Mouse (Mus musculus): ENCODE data around the gene Zfp341. TPM values are rescaled to one million over a fixed set of nuclear protein-coding genes. Genes with fewer than 3 reads are reported as not detected.

Gene Zfp341
- total RNA-seq, 2 experiments from 2014 or later, result 13.3 to 14.2 TPM

DNA sequence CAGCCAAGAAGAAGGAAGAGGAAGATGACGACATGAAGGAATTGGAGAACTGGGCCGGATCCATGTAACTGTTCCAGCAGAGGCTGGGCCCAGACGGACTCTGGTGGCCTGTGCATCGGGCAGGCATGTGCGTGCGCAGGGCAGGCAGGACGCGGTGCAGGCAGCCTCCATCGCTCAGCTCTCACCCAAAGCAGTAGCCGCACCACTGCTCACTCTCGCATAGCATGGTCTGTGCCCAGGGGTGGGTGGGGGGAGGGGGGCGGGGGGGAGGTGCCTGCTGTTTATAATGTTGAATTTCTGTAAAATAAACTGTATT lies 80.8 kb downstream of the Zfp341 start:
- intact Hi-C loops (cut with DNase I), result no loop called here
- DNase-seq (ENCODE audit: low spot score in 2 of 2), result no peak

DNA sequence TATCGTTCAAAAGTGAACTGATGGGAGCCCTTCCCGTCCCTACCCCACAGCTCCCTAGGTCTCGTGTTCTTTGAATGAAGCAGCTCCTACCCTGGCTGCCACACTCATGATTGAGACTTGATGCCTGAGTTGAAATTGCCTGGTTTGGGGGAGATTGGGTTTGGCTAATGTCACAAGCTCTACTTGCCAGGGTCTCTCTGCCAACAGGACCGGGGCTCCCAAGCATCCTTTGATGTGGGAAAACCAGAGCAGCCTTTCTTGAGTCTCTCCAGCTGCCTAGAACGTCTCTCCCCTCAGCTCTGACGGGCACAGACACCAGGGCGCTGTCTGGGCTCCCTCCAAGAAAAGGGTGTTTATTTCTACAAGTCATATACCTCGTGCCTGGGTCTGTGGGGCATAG lies 82.6 kb downstream of the Zfp341 start:
- peak; percentile 43 to 51 for DNase-seq (ENCODE audit: low spot score in 2 of 2)
- intact Hi-C loops (cut with DNase I), result no loop called here

Other genes with a start within 250 kb of the Zfp341 start
- 10 to 100 TPM; 11.8 to 13.5 TPM for gene Cdk5rap1, start 240.3 kb upstream of the Zfp341 start, total RNA-seq (2021)
- 10 to 100 TPM; 31.4 to 31.9 TPM for gene Snta1, start 205.2 kb upstream of the Zfp341 start, total RNA-seq (2021)
- 10 to 100 TPM; 40.5 to 52.0 TPM for gene Cbfa2t2, start 176.8 kb upstream of the Zfp341 start, total RNA-seq (2021)
- gene 1700003F12Rik, start 66.2 kb upstream of the Zfp341 start, total RNA-seq (2021), result under 1 TPM in 1 of 2 experiments, not detected in 1; 0.68 TPM
- gene Actl10, start 61.5 kb upstream of the Zfp341 start, total RNA-seq (2021), result not detected
- 100 to 1,000 TPM in 1 of 2 experiments, 10 to 100 TPM in 1; 90.6 to 113 TPM for gene Necab3, start 54.4 kb upstream of the Zfp341 start, total RNA-seq (2021)
- gene E2f1, start 43.4 kb upstream of the Zfp341 start, total RNA-seq (2021), result 10 to 100 TPM; 11.5 to 11.8 TPM
- gene Pxmp4, start 9.6 kb upstream of the Zfp341 start, total RNA-seq (2021), result 10 to 100 TPM; 16.1 to 16.8 TPM
- gene 4930519P11Rik, start 140 bp downstream of the Zfp341 start, total RNA-seq (2021), result not detected
- 100 to 1,000 TPM; 207 to 208 TPM for gene Chmp4b, start 38.4 kb downstream of the Zfp341 start, total RNA-seq (2021)
- gene Gm14214, start 156.7 kb downstream of the Zfp341 start, total RNA-seq (2021), result not detected
- gene Raly, start 177.8 kb downstream of the Zfp341 start, total RNA-seq (2021), result 100 to 1,000 TPM in 1 of 2 experiments, 10 to 100 TPM in 1; 96.5 to 103 TPM
- not detected for gene a, start 178.1 kb downstream of the Zfp341 start, total RNA-seq (2021)